Mouse (Mus musculus): ENCODE data around the gene Trpm6. TPM values are rescaled to one million over a fixed set of nuclear protein-coding genes. Genes with fewer than 3 reads are reported as not detected.

Trpm6 gene
- total and polyA plus RNA-seq, 3 experiments = 0.01 to 0.14 TPM; not detected in 1

DNA sequence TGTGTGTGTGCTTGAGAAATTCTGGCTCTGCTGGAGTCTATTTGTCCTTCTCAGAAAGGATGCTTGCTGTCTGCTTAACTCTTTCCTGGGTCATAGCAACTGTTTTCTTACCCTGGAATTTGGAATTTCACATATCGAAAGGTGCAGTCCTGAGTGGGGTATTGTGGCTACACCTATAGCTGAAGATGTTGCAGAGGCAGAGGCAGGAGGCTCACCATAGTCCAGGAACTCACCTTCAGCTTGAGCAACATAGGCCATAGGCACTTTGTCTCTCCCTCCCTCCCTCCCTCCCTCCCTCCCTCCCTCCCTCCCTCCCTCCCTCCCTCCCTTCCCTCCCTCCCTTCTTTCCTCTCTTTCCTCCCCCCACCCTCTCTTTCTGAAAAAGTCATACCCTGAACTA, 139.8 kb downstream of the Trpm6 start:
- DNase-seq = no peak

DNA sequence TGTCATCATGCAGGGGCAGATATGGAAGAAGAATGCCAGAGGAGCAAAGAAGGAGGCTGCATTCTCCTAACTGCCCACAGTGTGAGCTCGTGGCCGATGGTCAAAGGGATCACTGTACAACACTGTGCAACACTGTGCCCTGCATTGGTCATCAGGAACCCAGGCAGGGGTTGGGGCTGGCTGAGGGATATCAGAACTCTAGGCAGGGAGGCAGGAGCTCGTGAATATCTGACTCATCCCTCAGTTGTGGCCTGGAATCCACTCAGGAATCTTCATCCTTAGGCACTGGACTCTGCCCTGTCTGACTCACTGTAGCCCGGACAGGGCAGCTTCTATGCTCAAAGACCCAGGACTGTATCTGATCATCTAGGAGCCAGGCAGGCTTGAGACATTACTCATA, 140.4 kb downstream of the Trpm6 start:
- peak; percentile 57 for DNase-seq

GRCm38 (mm10) chr19:18898238-18898637, 148.5 kb downstream of the Trpm6 start:
- DNase-seq = no peak

DNA sequence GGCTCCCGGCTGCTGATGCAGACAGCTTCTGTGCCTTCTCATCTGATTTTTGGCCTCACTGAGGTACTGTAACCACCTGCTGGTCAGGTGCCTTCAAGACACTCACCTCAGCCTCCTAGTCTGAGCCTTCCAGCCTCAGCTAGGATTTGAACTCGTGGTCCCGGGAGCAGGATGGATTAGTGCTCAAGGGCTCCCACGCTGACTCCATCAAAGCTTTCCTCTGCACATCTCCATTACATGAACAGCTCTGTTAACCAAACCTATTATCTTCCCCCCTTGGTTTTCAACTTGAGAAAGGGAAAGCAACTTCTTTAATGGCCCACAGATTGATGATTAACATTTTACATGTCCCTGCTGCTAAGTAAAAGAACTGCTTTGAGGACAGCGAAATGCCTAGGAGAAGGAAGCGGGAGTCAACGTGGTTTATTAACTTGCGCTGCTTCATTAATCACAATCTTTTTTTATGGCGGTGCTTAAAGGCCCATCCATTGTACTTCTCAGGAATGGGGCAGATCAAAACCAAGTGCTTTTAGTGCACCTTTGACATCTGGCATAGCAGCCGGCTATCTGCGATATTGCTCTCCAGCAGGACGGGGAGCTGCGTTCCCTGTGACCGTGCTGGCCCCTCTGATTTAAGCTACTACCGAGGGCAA, 152.4 kb downstream of the Trpm6 start:
- no peak for DNase-seq

- no peak for DNase-seq
Observed at GRCm38 (mm10) chr19:18902694-18903067, 152.9 kb downstream of the Trpm6 start.

- DNase-seq = no peak
Observed at GRCm38 (mm10) chr19:18905511-18905910, 155.7 kb downstream of the Trpm6 start.

DNA sequence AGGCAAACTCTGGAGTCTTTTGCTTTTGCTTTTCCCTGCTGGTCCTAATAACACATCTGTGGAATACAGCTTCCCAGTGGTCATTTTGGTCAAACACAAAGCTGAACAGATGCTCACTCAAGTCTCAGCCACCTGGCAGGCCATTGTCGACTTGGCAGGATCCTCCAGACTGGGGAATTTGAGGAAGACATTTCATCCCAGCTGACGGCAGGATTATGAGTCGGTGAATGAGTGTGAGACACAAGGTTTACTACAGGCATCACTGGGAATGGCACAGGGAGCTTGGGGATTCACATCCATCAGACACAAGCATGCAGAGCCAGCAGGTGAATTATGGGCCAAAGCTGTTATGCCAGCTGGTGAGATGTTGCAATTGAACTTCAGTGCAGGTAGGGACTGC, 159.9 kb downstream of the Trpm6 start:
- no peak for DNase-seq

- DNase-seq = peak; percentile 37
Observed at GRCm38 (mm10) chr19:18911755-18912340, 162.1 kb downstream of the Trpm6 start.

DNA sequence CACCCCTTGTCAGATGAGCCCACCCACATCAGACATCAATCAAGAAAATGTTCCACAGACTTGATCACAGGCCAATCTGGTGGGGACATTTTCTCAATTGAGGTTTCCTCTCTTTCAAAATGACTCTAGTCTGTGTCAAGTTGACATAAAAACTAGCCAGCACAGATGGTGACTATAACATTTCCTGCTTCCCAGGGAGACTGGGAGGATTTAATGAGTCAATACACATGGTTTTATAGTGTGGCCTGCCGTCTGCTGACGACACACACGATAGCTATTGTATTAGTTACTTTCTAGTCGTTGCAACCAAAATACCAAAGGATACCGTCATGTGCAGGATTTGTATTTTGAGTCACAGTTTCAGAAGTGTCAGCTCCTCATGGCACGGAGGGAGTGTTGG, 191.6 kb downstream of the Trpm6 start:
- DNase-seq = no peak

Other genes with a start within 250 kb of the Trpm6 start
- gene Ostf1, start 118.2 kb upstream of the Trpm6 start, total RNA-seq (2021) = 100 to 1,000 TPM; 108 to 122 TPM
- gene Ostf1, start 118.2 kb upstream of the Trpm6 start, polyA plus RNA-seq (2012; rRNA removed) = 61.1 and 95.4 TPM in 2 replicates
- 10 to 100 TPM in 1 of 2 experiments, 1 to 10 TPM in 1; 9.5 to 11.9 TPM for gene Nmrk1, start 118.0 kb upstream of the Trpm6 start, total RNA-seq (2021)
- gene Nmrk1, start 118.0 kb upstream of the Trpm6 start, polyA plus RNA-seq (2012; rRNA removed) = 3.2 and 4.7 TPM in 2 replicates
- gene Carnmt1, start 79.2 kb upstream of the Trpm6 start, total RNA-seq (2021) = 10 to 100 TPM; 23.7 to 24.7 TPM
- gene Carnmt1, start 79.2 kb upstream of the Trpm6 start, polyA plus RNA-seq (2012; rRNA removed) = 10.4 and 12.5 TPM in 2 replicates
- 10 to 100 TPM; 11.5 to 13.2 TPM for gene D030056L22Rik, start 36.8 kb upstream of the Trpm6 start, total RNA-seq (2021)
- 44.4 and 47.1 TPM in 2 replicates for gene D030056L22Rik, start 36.8 kb upstream of the Trpm6 start, polyA plus RNA-seq (2012; rRNA removed)